Mouse (Mus musculus) liver, adult 2 months (tissue): Measurements from ENCODE around the gene Pax5. TPM values are rescaled to one million over a fixed set of nuclear protein-coding genes. Genes with fewer than 3 reads are reported as not detected.

Source experiments
- DNase-seq: peaks from one replicate; pipeline ENCODE4 v3.0.0-alpha.2; 2011; ENCODE audit warnings: low read depth, low spot score; ENCODE audit errors: extremely low read depth
- H3K27ac ChIP-seq: fragments of 200-500 bp; replicated peaks from 2 replicates; pipeline ENCODE4 v1.5.1; 2012; ENCODE audit warnings: low read depth, mild to moderate bottlenecking, control low read depth, inconsistent platforms, low read length; ENCODE audit not compliant: insufficient read depth
- H3K27me3 ChIP-seq: fragments of 200-500 bp; 2 replicates; pipeline ENCODE4 v1.6.1; 2012; ENCODE audit warnings: mild to moderate bottlenecking, moderate library complexity, low read length, inconsistent platforms; ENCODE audit not compliant: control insufficient read depth, insufficient read depth
- H3K36me3 ChIP-seq: fragments of 200-500 bp; 2 replicates; pipeline ENCODE4 v1.6.1; 2012; ENCODE audit warnings: low read length, inconsistent platforms; ENCODE audit not compliant: control insufficient read depth, insufficient read depth
- H3K4me1 ChIP-seq: fragments of 200-500 bp; 2 replicates; pipeline ENCODE4 v1.6.1; 2011; ENCODE audit warnings: low read length; ENCODE audit not compliant: control insufficient read depth, insufficient read depth
- H3K4me3 ChIP-seq: fragments of 200-500 bp; 2 replicates; pipeline ENCODE4 v1.5.1; 2011; ENCODE audit warnings: low read depth, mild to moderate bottlenecking, control low read depth, low read length, moderate library complexity; ENCODE audit not compliant: insufficient read depth
- H3K79me2 ChIP-seq: fragments of 200-500 bp; 2 replicates; pipeline ENCODE4 v1.6.1; 2012; ENCODE audit warnings: inconsistent platforms, mild to moderate bottlenecking, low read length, moderate library complexity; ENCODE audit not compliant: control insufficient read depth, insufficient read depth
- H3K9ac ChIP-seq: fragments of 200-500 bp; 2 replicates; pipeline ENCODE4 v1.6.1; 2012; ENCODE audit warnings: low read depth, mild to moderate bottlenecking, control low read depth, inconsistent platforms, low read length
- CTCF ChIP-seq: fragments of 200-500 bp; IDR thresholded peaks from 2 replicates; pipeline ENCODE4 v1.5.1; 2011; ENCODE audit warnings: low read depth, low read length, control low read depth
- POLR2A ChIP-seq: fragments of 200-500 bp; IDR thresholded peaks from 2 replicates; pipeline ENCODE4 v1.6.1; 2011; ENCODE audit warnings: low read length, control low read depth; ENCODE audit not compliant: insufficient read depth; ENCODE audit errors: extremely low read depth
- WGBS: fragments of 180-500 bp; shearing (Covaris S2); methylation state at CpG from one replicate; pipeline ENCODE4 v1.1.7; 2018; 5-methylcytosine and 5-hydroxymethylcytosine counted together
- polyA plus RNA-seq: library from polyadenylated mRNA; depleted of rRNA; stranded (reverse); fragments of >200 nt; gene quantifications from 2 replicates; pipeline ENCODE4 v1.2.3, GENCODE M21; 2012; rRNA removed
- total RNA-seq: library from RNA; depleted of rRNA; stranded (reverse); fragments of >200 nt; gene quantifications from 2 replicates; pipeline ENCODE4 v1.2.3, GENCODE M21; 2014; rRNA removed

The Pax5 gene
- total and polyA plus RNA-seq, 2 experiments = 0.18 to 1.4 TPM

GRCm38 (mm10) chr4:44482851-44483250 is 227.4 kb downstream of the Pax5 start:
- TF ChIP-seq POLR2A = no peak
- no peak for TF ChIP-seq CTCF
- Histone ChIP-seq H3K9ac (no peak overlapping the region), H3K36me3 (no peaks in the 10 kb centered on the region), H3K27ac (no peak overlapping the region), H3K27me3 (no peaks in the 10 kb centered on the region), H3K4me1 (no peaks in the 10 kb centered on the region), H3K79me2 (no peaks in the 10 kb centered on the region), H3K4me3 (no peak overlapping the region)
- DNase-seq = no peak
- WGBS = 77% methylated on average over 9 of the region's 9 CpGs

- Histone ChIP-seq H3K9ac (no peak overlapping the region), H3K4me1 (no peaks in the 10 kb centered on the region), H3K27ac (no peak overlapping the region), H3K4me3 (no peak overlapping the region), H3K79me2 (no peaks in the 10 kb centered on the region), H3K27me3 (no peaks in the 10 kb centered on the region), H3K36me3 (no peaks in the 10 kb centered on the region)
- 93% methylated on average over 1 of the region's 1 CpGs for WGBS
- DNase-seq = no peak
- no peak for TF ChIP-seq POLR2A
- no peak for TF ChIP-seq CTCF
Observed at GRCm38 (mm10) chr4:44479755-44480154, 230.5 kb downstream of the Pax5 start.

Other genes with a start within 250 kb of the Pax5 start
- gene Zcchc7, start 45.4 kb upstream of the Pax5 start, total RNA-seq = 17.8 and 21.8 TPM in 2 replicates
- 4.8 and 5.0 TPM in 2 replicates for gene Zcchc7, start 45.4 kb upstream of the Pax5 start, polyA plus RNA-seq